Mouse (Mus musculus) MEL (cell line): ENCODE data around the gene Rnf185.
A peak's percentile ranks its signal among the peaks of the same experiment; 100 is the strongest.

ENCODE experiments used
- CTCF ChIP-seq, 3 experiments: IDR thresholded peaks in 2 of 3; conservative IDR thresholded peaks in 1 of 3; 2 replicates each; pipeline ENCODE4 v1.5.1; 2011 to 2012; ENCODE audit warnings: low read length in 3 of 3, low read depth in 2 of 3, mild to moderate bottlenecking in 2 of 3, improper control_type of control experiment in 1 of 3, inconsistent platforms in 1 of 3, mixed read lengths in 1 of 3, moderate library complexity in 1 of 3; ENCODE audit not compliant: control insufficient read depth in 1 of 3, insufficient read depth in 1 of 3, poor library complexity in 1 of 3, severe bottlenecking in 1 of 3
- EP300 ChIP-seq, 2 experiments: IDR thresholded peaks; 2 replicates each; pipeline ENCODE4 v1.6.1; 2011; ENCODE audit warnings: improper control_type of control experiment in 2 of 2, low read length in 2 of 2, low read depth in 1 of 2, mild to moderate bottlenecking in 1 of 2
- HCFC1 ChIP-seq: IDR thresholded peaks from 2 replicates; pipeline ENCODE4 v1.6.1; 2012; ENCODE audit warnings: low read depth, mild to moderate bottlenecking, inconsistent platforms, low read length, improper control_type of control experiment, moderate library complexity
- KAT2A ChIP-seq: conservative IDR thresholded peaks from 2 replicates; pipeline ENCODE4 v1.6.1; 2012; ENCODE audit warnings: low read depth, low read length, improper control_type of control experiment, inconsistent platforms
- MAX ChIP-seq: IDR thresholded peaks from 2 replicates; pipeline ENCODE4 v1.6.1; 2011; ENCODE audit warnings: low read length, improper control_type of control experiment

- TF ChIP-seq EP300 (IDR thresholded peaks at IDR 0.05; ENCODE audit: low read depth in 1 of 2, low read length in 2 of 2), result no peak
- no peak for TF ChIP-seq KAT2A
- no peak for TF ChIP-seq HCFC1
- peak in 1 of 3 experiments; percentile 21; a peak in 1 of 6 replicates for TF ChIP-seq CTCF (IDR thresholded peaks at IDR 0.05 in 2 of 3, conservative IDR thresholded peaks at IDR 0.05 in 1 of 3; ENCODE audit: control insufficient read depth in 1 of 3, insufficient read depth in 1 of 3, low read depth in 2 of 3, low read length in 3 of 3, poor library complexity in 1 of 3, severe bottlenecking in 1 of 3)
- TF ChIP-seq MAX, result no peak
Measured at GRCm38 (mm10) chr11:3453467-3453866, 1.3 kb upstream of the Rnf185 start.
